In the genomic region with DNA sequence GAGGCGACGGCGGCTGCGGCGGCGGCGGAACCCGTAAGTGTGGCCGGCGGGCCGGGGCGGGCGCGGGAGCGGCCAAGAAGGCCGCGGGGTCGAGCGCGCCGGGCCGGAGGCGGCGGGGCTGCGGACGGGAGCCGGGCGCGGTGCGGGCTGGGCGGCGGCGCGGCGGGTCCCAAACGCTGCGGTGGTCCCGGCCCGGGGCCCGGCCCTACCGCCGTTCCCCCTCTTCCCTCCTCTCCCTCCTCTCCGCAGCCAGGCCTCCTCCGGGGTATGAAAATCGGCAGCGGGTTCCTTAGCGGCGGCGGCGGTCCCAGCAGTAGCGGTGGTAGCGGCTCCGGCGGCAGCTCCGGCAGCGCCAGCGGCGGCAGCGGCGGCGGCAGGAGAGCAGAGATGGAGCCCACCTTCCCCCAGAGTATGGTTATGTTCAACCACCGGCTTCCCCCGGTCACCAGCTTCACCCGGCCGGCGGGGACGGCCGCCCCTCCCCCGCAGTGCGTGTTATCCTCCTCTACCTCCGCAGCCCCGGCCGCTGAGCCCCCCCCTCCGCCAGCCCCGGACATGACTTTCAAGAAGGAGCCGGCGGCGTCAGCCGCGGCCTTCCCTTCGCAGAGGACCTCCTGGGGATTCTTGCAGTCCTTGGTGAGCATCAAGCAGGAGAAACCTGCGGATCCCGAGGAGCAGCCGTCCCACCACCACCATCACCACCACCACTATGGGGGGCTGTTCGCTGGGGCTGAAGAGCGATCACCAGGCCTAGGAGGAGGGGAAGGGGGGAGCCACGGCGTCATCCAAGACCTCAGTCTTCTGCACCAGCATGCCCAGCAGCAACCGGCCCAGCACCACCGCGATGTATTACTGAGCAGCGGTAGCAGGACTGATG, we compare ENCODE assay signal across 8 mouse cellular contexts. TPM values are rescaled to one million over a fixed set of nuclear protein-coding genes. Genes with fewer than 3 reads are reported as not detected.
A peak's percentile ranks its signal among the peaks of the same experiment; 100 is the strongest.
DNase-seq lines count a peak whose midpoint lies in the region; ATAC-seq and TF ChIP-seq lines count a peak whose summit lies in the region.

No protein-coding gene starts in this region.

- peak overlapping the region; percentile 85 for H3K4me2 ChIP-seq in hindbrain, embryonic 14.5 days (replicated peaks)

- no peak; the same call in none of the 2 replicates for TF ChIP-seq CTCF in left cerebral cortex, adult 2 months (IDR thresholded peaks at IDR 0.05)

- peaks cover 37% of the 10 kb centered on the region for H3K4me1 ChIP-seq in hindbrain, embryonic 14.5 days (replicated peaks; ENCODE audit: control insufficient read depth, insufficient read depth, low read length)

- 1% methylated on average over 43 of the region's 92 CpGs for WGBS in hindbrain, embryonic 14.5 days

- no peaks in the 10 kb centered on the region for H3K9me3 ChIP-seq in hindbrain, embryonic 14.5 days (ENCODE audit: control insufficient read depth, low read length)

- peaks cover 26% of the 10 kb centered on the region for H3K36me3 ChIP-seq in hindbrain, embryonic 14.5 days (replicated peaks; ENCODE audit: control insufficient read depth, insufficient read depth)

- H3K27me3 ChIP-seq in hindbrain, embryonic 14.5 days (ENCODE audit: control insufficient read depth, insufficient read depth, low read length): no peaks in the 10 kb centered on the region

- H3K9ac ChIP-seq in hindbrain, embryonic 14.5 days: peak overlapping the region; percentile 97

- peak; percentile 76 for ATAC-seq in hindbrain, embryonic 14.5 days (ENCODE audit: low FRiP score)

- peak overlapping the region; percentile 98 for H3K27ac ChIP-seq in hindbrain, embryonic 14.5 days
- H3K27ac ChIP-seq in left cerebral cortex, adult 2 months: peak overlapping the region; percentile 91

- H3K4me3 ChIP-seq in hindbrain, embryonic 14.5 days (replicated peaks; ENCODE audit: low read length): peak overlapping the region; percentile 92
- H3K4me3 ChIP-seq in left cerebral cortex, adult 2 months: peak overlapping the region; percentile 89

- intact Hi-C loops in left cerebral cortex, adult 2 months (cut with DNase I): loop anchor here (5.0 kb wide), 3 partner anchors 73 to 102 kb away; no protein-coding TSS in a partner anchor

- peak; percentile 39 for DNase-seq in T-cell, adult 2 months (ENCODE audit: low spot score)
- peak; percentile 71 to 78 for DNase-seq in cerebellum, postnatal 25 days
- DNase-seq in frontal cortex, postnatal 25 days (ENCODE audit: low spot score in 2 of 2): peak; percentile 27 to 28
- DNase-seq in hindbrain, embryonic 14.5 days (ENCODE audit: low spot score): peak; percentile 47
- DNase-seq in left cerebral cortex, adult 2 months (ENCODE audit: extremely low spot score in 1 of 2, low spot score in 2 of 2): peak; percentile 44 to 47
- DNase-seq in lung, postnatal 4 days: peak; percentile 65 to 69
- peak; percentile 50 for DNase-seq in right cerebral cortex, postnatal 14 days
- DNase-seq in urinary bladder, postnatal 4 days (ENCODE audit: low spot score in 2 of 2): peak; percentile 42 to 61

RNA-seq across cellular contexts. Expression of a gene that starts 0.6 kb away (rescaled TPM):
- polyA plus RNA-seq in hindbrain, embryonic 14.5 days (2014; fragmentation: Nextera tagmentation; extraction: Ambion mirVana): 23.4 and 24.6 TPM in 2 replicates
- total RNA-seq in left cerebral cortex, adult 2 months (2021): 10 to 100 TPM; 34.6 to 38.6 TPM

Comparison
In these comparisons a context has a peak if more than half of its experiments do, and no peak if none do; other contexts are left out.
1. Peak in every context shown above with its lines: DNase-seq, ATAC-seq, H3K4me3 ChIP-seq and H3K27ac ChIP-seq.